Mouse (Mus musculus) lung, postnatal 0 days (tissue): Measurements from ENCODE around the gene Tmem62.

Experiments used
- CTCF ChIP-seq: IDR thresholded peaks from 2 replicates; pipeline ENCODE4 v1.5.1; 2016; ENCODE audit warnings: antibody characterized with exemption, mild to moderate bottlenecking
- EP300 ChIP-seq: IDR thresholded peaks from 2 replicates; pipeline ENCODE4 v1.6.1; 2016; ENCODE audit warnings: antibody characterized with exemption, mild to moderate bottlenecking, control low read depth

DNA sequence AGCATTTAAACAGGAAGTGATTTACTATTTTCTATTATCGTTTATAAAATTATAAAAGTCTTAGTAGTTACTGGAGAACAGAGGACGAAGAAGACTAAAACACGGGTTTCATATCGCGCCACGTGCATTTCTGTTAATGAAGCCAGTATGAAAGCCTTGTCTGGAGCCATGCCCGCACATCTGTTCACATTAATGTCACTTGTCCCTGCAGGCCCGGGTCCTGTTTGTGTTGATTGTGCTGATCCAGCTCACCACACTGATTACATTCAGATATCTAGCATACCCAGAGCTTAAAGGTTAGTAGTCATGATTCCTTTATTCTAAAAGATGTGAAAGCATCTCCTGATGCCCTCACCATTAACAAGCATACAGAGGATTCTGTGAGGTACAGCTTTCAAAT, 22.0 kb downstream of the Tmem62 start:
- no peak for TF ChIP-seq CTCF
- TF ChIP-seq EP300: no peak
